Mouse (Mus musculus) hindbrain, embryonic 15.5 days (tissue): ENCODE measurements around the gene Slc6a4. TPM values are rescaled to one million over a fixed set of nuclear protein-coding genes. Genes with fewer than 3 reads are reported as not detected.

Experiments
- microRNA counts: library from miRNA; unstranded; fragments of <30 nt; microRNA quantifications from one replicate; lab custom pipeline; 2016
- microRNA-seq: library from miRNA; unstranded; fragments of <30 nt; microRNA quantifications from one replicate; pipeline ENCODE4, GENCODE M21; 2016
- polyA plus RNA-seq: library from polyadenylated mRNA; unstranded; fragments of >200 nt; fragmentation: Nextera tagmentation; extraction: Ambion mirVana; gene quantifications from 2 replicates; pipeline ENCODE4 v1.2.1, GENCODE M21; 2015

Gene Slc6a4
- polyA plus RNA-seq, 1 experiment from 2014 or later = 9.3 TPM

MicroRNAs encoded within 50 kb of the gene (microRNA counts, 519-probe panel; counts per million panel counts)
- 3,235 counts per million, percentile 66 among the panel's probes with 10 or more counts for microRNA mmu-miR-423-3p (lab: Ali Mortazavi, UCI)
- 3,058 counts per million, percentile 60 among the panel's probes with 10 or more counts for microRNA mmu-miR-423-5p (lab: Ali Mortazavi, UCI)

Small RNAs within 50 kb of the gene (microRNA-seq; reads per million reads assigned to microRNA genes)
- 3,161 reads per million, percentile 87 among the genes with 10 or more reads in this experiment for gene Mir423

Other genes with a start within 250 kb of the Slc6a4 start
- 24.3 and 25.4 TPM in 2 replicates for gene Gosr1, start 235.0 kb upstream of the Slc6a4 start, polyA plus RNA-seq
- 5.4 and 6.3 TPM in 2 replicates for gene Cpd, start 151.6 kb upstream of the Slc6a4 start, polyA plus RNA-seq
- not detected in 2 replicates for gene Tmigd1, start 96.4 kb upstream of the Slc6a4 start, polyA plus RNA-seq
- 131 and 136 TPM in 2 replicates for gene Blmh, start 73.8 kb upstream of the Slc6a4 start, polyA plus RNA-seq
- 53.7 and 54.3 TPM in 2 replicates for gene Nsrp1, start 79.8 kb downstream of the Slc6a4 start, polyA plus RNA-seq
- gene Efcab5, start 190.4 kb downstream of the Slc6a4 start, polyA plus RNA-seq = 0.56 and 1.3 TPM in 2 replicates
- 15.1 and 17.3 TPM in 2 replicates for gene Ssh2, start 217.7 kb downstream of the Slc6a4 start, polyA plus RNA-seq